Mouse (Mus musculus) stomach, embryonic 14.5 days (tissue): ENCODE results near the gene Tsc1. TPM values are rescaled to one million over a fixed set of nuclear protein-coding genes. Genes with fewer than 3 reads are reported as not detected.

Source experiments
- ATAC-seq: fragments of 200-750 bp; cut with Nextera tagmentation; 2 replicates; pipeline ENCODE4 v1.8.0; 2017; ENCODE audit warnings: low read depth, moderate TSS enrichment; ENCODE audit not compliant: insufficient number of reproducible peaks, insufficient read depth, low FRiP score
- H3K27ac ChIP-seq: fragments of 300-500 bp; sonication (generic); 2 replicates; pipeline ENCODE4 v1.5.1; 2014; ENCODE audit warnings: mild to moderate bottlenecking, low read length, moderate library complexity, mixed read lengths
- H3K27me3 ChIP-seq: fragments of 300-500 bp; sonication (generic); 2 replicates; pipeline ENCODE4 v1.6.1; 2014; ENCODE audit warnings: low read length, control low read depth, mixed read lengths; ENCODE audit not compliant: control insufficient read depth, insufficient read depth
- H3K36me3 ChIP-seq: fragments of 300-500 bp; sonication (generic); 2 replicates; pipeline ENCODE4 v1.6.1; 2014; ENCODE audit warnings: mild to moderate bottlenecking, control low read depth, low read length, moderate library complexity, mixed read lengths; ENCODE audit not compliant: control insufficient read depth, insufficient read depth
- H3K4me1 ChIP-seq: fragments of 300-500 bp; sonication (generic); 2 replicates; pipeline ENCODE4 v1.6.1; 2014; ENCODE audit warnings: low read length, control low read depth, mixed read lengths; ENCODE audit not compliant: control insufficient read depth, insufficient read depth
- H3K4me2 ChIP-seq: fragments of 300-500 bp; sonication (generic); replicated peaks from 2 replicates; pipeline ENCODE4 v1.6.1; 2014; ENCODE audit warnings: low read depth, low read length, control low read depth
- H3K4me3 ChIP-seq: fragments of 300-500 bp; sonication (generic); 2 replicates; pipeline ENCODE4 v1.5.1; 2014; ENCODE audit warnings: low read depth, low read length, control low read depth
- H3K9ac ChIP-seq: fragments of 300-500 bp; sonication (generic); replicated peaks from 2 replicates; pipeline ENCODE4 v1.6.1; 2014; ENCODE audit warnings: low read depth, mild to moderate bottlenecking, control low read depth, low read length, moderate library complexity, mixed read lengths
- H3K9me3 ChIP-seq: fragments of 300-500 bp; sonication (generic); 2 replicates; pipeline ENCODE4 v1.6.1; 2016; ENCODE audit warnings: low read depth, low read length, control low read depth; ENCODE audit not compliant: control insufficient read depth
- WGBS: fragments of 180-500 bp; shearing (Covaris S2); extraction: QIAGEN DNeasy Blood & Tissue Kit; methylation state at CpG from one replicate; pipeline ENCODE4 v1.1.7; 2014; 5-methylcytosine and 5-hydroxymethylcytosine counted together
- polyA plus RNA-seq: library from polyadenylated mRNA; unstranded; fragments of >200 nt; fragmentation: Nextera tagmentation; extraction: Ambion mirVana; gene quantifications from 2 replicates; pipeline ENCODE4 v1.2.1, GENCODE M21; 2014

Gene Tsc1
- polyA plus RNA-seq, 1 experiment from 2014 or later, result 22.7 TPM

- Histone ChIP-seq H3K4me2 (no peak overlapping the region), H3K4me3 (no peak overlapping the region), H3K27ac (no peak overlapping the region), H3K9me3 (no peaks in the 10 kb centered on the region), H3K27me3 (no peaks in the 10 kb centered on the region), H3K4me1 (no peaks in the 10 kb centered on the region), H3K36me3 (no peaks in the 10 kb centered on the region), H3K9ac (no peak overlapping the region)
- 62% methylated on average over 10 of the region's 10 CpGs for WGBS
- no peak for ATAC-seq
These were observed 20.5 kb upstream of the Tsc1 start for GRCm38 (mm10) chr2:28620522-28620921.

- 22% methylated on average over 2 of the region's 2 CpGs for WGBS
- Histone ChIP-seq H3K4me3 (no peak overlapping the region), H3K27me3 (no peaks in the 10 kb centered on the region)
These were observed 19.9 kb upstream of the Tsc1 start for GRCm38 (mm10) chr2:28621111-28621510.

GRCm38 (mm10) chr2:28621664-28622171, 19.3 kb upstream of the Tsc1 start, which contains the start of gene Gfi1b:
Gene Gfi1b (minus strand): TSS chr2:28621982.
- Histone ChIP-seq H3K27ac (no peak within 1 kb of the TSS), H3K27me3 (no peaks in the 10 kb centered on the region), H3K4me3 (no peak within 1 kb of the TSS), H3K9me3 (no peaks in the 10 kb centered on the region), H3K4me2 (0 out of 2 replicates have a peak within 1 kb of the TSS, but pooled peaks have one; percentile 7), H3K4me1 (no peaks in the 10 kb centered on the region), H3K9ac (no peak within 1 kb of the TSS), H3K36me3 (no peaks in the 10 kb centered on the region)
- WGBS, result 8% methylated on average over 16 of the region's 16 CpGs
- ATAC-seq, result no peak

More at GRCm38 (mm10) chr2:28621111-28621510, 19.9 kb upstream of the Tsc1 start:
- no peak overlapping the region for H3K27ac ChIP-seq
- H3K9ac ChIP-seq, result no peak overlapping the region
- H3K9me3 ChIP-seq, result no peaks in the 10 kb centered on the region
- H3K36me3 ChIP-seq, result no peaks in the 10 kb centered on the region
- ATAC-seq, result no peak
- H3K4me1 ChIP-seq, result no peaks in the 10 kb centered on the region
- H3K4me2 ChIP-seq, result no peak overlapping the region

- H3K9ac ChIP-seq, result no peak overlapping the region
- no peaks in the 10 kb centered on the region for H3K36me3 ChIP-seq
- no peak overlapping the region for H3K4me2 ChIP-seq
- H3K9me3 ChIP-seq, result no peaks in the 10 kb centered on the region
- no peaks in the 10 kb centered on the region for H3K4me1 ChIP-seq
- no peak overlapping the region for H3K4me3 ChIP-seq
- no peak for ATAC-seq
- H3K27me3 ChIP-seq, result no peaks in the 10 kb centered on the region
- 22% methylated on average over 10 of the region's 10 CpGs for WGBS
- H3K27ac ChIP-seq, result no peak overlapping the region
These were observed 18.4 kb upstream of the Tsc1 start for GRCm38 (mm10) chr2:28622521-28623124.

GRCm38 (mm10) chr2:28624870-28625269, 16.2 kb upstream of the Tsc1 start:
- Histone ChIP-seq H3K27ac (no peak overlapping the region), H3K4me1 (0 out of 2 replicates have a peak, but pooled peaks cover 6% of the 10 kb centered on the region), H3K27me3 (no peaks in the 10 kb centered on the region), H3K4me3 (no peak overlapping the region), H3K36me3 (no peaks in the 10 kb centered on the region), H3K9ac (no peak overlapping the region), H3K9me3 (no peaks in the 10 kb centered on the region), H3K4me2 (no peak overlapping the region)
- 89% methylated on average over 3 of the region's 3 CpGs for WGBS
- ATAC-seq, result no peak

- Histone ChIP-seq H3K4me3 (no peak overlapping the region), H3K9me3 (no peaks in the 10 kb centered on the region), H3K4me2 (no peak overlapping the region), H3K27me3 (no peaks in the 10 kb centered on the region), H3K36me3 (no peaks in the 10 kb centered on the region), H3K27ac (no peak overlapping the region), H3K4me1 (0 out of 2 replicates have a peak, but pooled peaks cover 8% of the 10 kb centered on the region), H3K9ac (no peak overlapping the region)
- ATAC-seq, result no peak
- 79% methylated on average over 3 of the region's 3 CpGs for WGBS
These were observed 15.0 kb upstream of the Tsc1 start for GRCm38 (mm10) chr2:28626038-28626437.

- Histone ChIP-seq H3K9ac (no peak overlapping the region), H3K9me3 (no peaks in the 10 kb centered on the region), H3K27me3 (no peaks in the 10 kb centered on the region), H3K4me3 (no peak overlapping the region), H3K4me2 (no peak overlapping the region), H3K36me3 (no peaks in the 10 kb centered on the region), H3K4me1 (0 out of 2 replicates have a peak, but pooled peaks cover 8% of the 10 kb centered on the region), H3K27ac (no peak overlapping the region)
- 63% methylated on average over 2 of the region's 2 CpGs for WGBS
- no peak for ATAC-seq
These were observed 13.0 kb upstream of the Tsc1 start for GRCm38 (mm10) chr2:28628053-28628452.

- Histone ChIP-seq H3K27me3 (no peaks in the 10 kb centered on the region), H3K9ac (no peak overlapping the region), H3K4me1 (0 out of 2 replicates have a peak, but pooled peaks cover 8% of the 10 kb centered on the region), H3K4me3 (no peak overlapping the region), H3K9me3 (no peaks in the 10 kb centered on the region), H3K4me2 (no peak overlapping the region), H3K36me3 (no peaks in the 10 kb centered on the region), H3K27ac (no peak overlapping the region)
- 36% methylated on average over 4 of the region's 4 CpGs for WGBS
- ATAC-seq, result 0 out of 2 replicates have a peak, but pooled peaks have one; percentile 69
These were observed 11.1 kb upstream of the Tsc1 start for GRCm38 (mm10) chr2:28629911-28630381.
